Mouse (Mus musculus): Measurements from ENCODE around the gene Slc47a1.

- TF ChIP-seq ZC3H11A (IDR thresholded peaks at IDR 0.05; ENCODE audit: borderline replicate concordance, low read depth, low read length) (no peak), CHD2 (IDR thresholded peaks at IDR 0.05; ENCODE audit: low read depth, low read length) (no peak), HCFC1 (IDR thresholded peaks at IDR 0.05; ENCODE audit: borderline replicate concordance, insufficient read depth, low read length) (no peak), ZNF384 (IDR thresholded peaks at IDR 0.05; ENCODE audit: low read depth, low read length) (no peak), MAFK (IDR thresholded peaks at IDR 0.05; ENCODE audit: insufficient read depth, low read depth, low read length) (no peak)
Observed at GRCm38 (mm10) chr11:61320904-61321687, 57.0 kb downstream of the Slc47a1 start.
